Mouse (Mus musculus): ENCODE measurements around the gene Gpr62. TPM values are rescaled to one million over a fixed set of nuclear protein-coding genes. Genes with fewer than 3 reads are reported as not detected.

Gene Gpr62
- total and polyA plus RNA-seq, 3 experiments, result 0.04 to 0.11 TPM; not detected in 1

- DNase-seq (ENCODE audit: extremely low read depth), result no peak
- Histone ChIP-seq H3K9me3 (replicated peaks; ENCODE audit: low read length) (no peaks in the 10 kb centered on the region), H3K79me2 (replicated peaks; ENCODE audit: control insufficient read depth, extremely low read depth, insufficient read depth, poor library complexity, severe bottlenecking) (peaks cover 26% of the 10 kb centered on the region), H3K4me1 (ENCODE audit: control insufficient read depth in 1 of 2, insufficient read depth in 2 of 2) (peaks cover 6 to 38% of the 10 kb centered on the region in 2 experiments; a peak in 3 of 4 replicates), H3K4me3 (replicated peaks in 1 of 3; ENCODE audit: low read depth in 2 of 3, low read length in 2 of 3, poor library complexity in 1 of 3) (no peak overlapping the region), H3K4me2 (ENCODE audit: insufficient read depth, low read depth, poor library complexity, severe bottlenecking) (no peak overlapping the region), H3K36me3 (replicated peaks in 1 of 2; ENCODE audit: control insufficient read depth in 1 of 2, insufficient read depth in 1 of 2, low read length in 1 of 2) (peaks cover 56 to 67% of the 10 kb centered on the region in 2 experiments), H3K27ac (ENCODE audit: insufficient read depth, low read depth) (no peak overlapping the region), H3K27me3 (replicated peaks) (no peaks in the 10 kb centered on the region), H3K9ac (ENCODE audit: insufficient read depth, low read depth) (no peak overlapping the region)
- TF ChIP-seq USF2 (conservative IDR thresholded peaks at IDR 0.05; ENCODE audit: low read depth, low read length) (no peak), ETS1 (conservative IDR thresholded peaks at IDR 0.05; ENCODE audit: low read depth, low read length) (no peak), ZC3H11A (IDR thresholded peaks at IDR 0.05; ENCODE audit: low read depth, low read length) (no peak), MEF2A (IDR thresholded peaks at IDR 0.05; ENCODE audit: borderline replicate concordance, low read depth, low read length) (no peak), E2F4 (IDR thresholded peaks at IDR 0.05; ENCODE audit: insufficient replicate concordance, low read depth, low read length) (no peak), MAX (IDR thresholded peaks at IDR 0.05; ENCODE audit: low read length) (no peak), TBP (conservative IDR thresholded peaks at IDR 0.05; ENCODE audit: low read depth, low read length) (no peak), MAFK (IDR thresholded peaks at IDR 0.05; ENCODE audit: insufficient replicate concordance, low read length) (no peak), SIN3A (IDR thresholded peaks at IDR 0.05; ENCODE audit: low read length) (no peak), JUN (IDR thresholded peaks at IDR 0.05; ENCODE audit: insufficient read depth, low read depth, low read length) (no peak), PAX5 (IDR thresholded peaks at IDR 0.05; ENCODE audit: low read length) (no peak), KAT2A (IDR thresholded peaks at IDR 0.05; ENCODE audit: insufficient replicate concordance, low read length) (no peak), RAD21 (IDR thresholded peaks at IDR 0.05; ENCODE audit: low read depth, low read length) (no peak), CTCF (conservative IDR thresholded peaks at IDR 0.05 in 1 of 2, IDR thresholded peaks at IDR 0.05 in 1 of 2; ENCODE audit: low read depth in 2 of 2, low read length in 2 of 2) (no peak)
- in situ Hi-C loops (cut with MboI; ENCODE audit: low pct_ligation_motif_present, low pct_unique_long_range_greater_than_20kb, low sequenced_read_pairs), result no loop called here
- dilution Hi-C loops (cut with MboI; ENCODE audit: extremely low pct_ligation_motif_present, extremely low pct_unique_long_range_greater_than_20kb, low sequenced_read_pairs), result no loop called here
Measured at GRCm38 (mm10) chr9:106480541-106480940, 14.8 kb upstream of the Gpr62 start.

- Histone ChIP-seq H3K27ac (ENCODE audit: insufficient read depth, low read depth) (no peak overlapping the region), H3K9ac (ENCODE audit: insufficient read depth, low read depth) (peak overlapping the region; percentile 74; the same call in 1 of the 2 replicates), H3K4me1 (ENCODE audit: control insufficient read depth in 1 of 2, insufficient read depth in 2 of 2) (peaks cover 6 to 57% of the 10 kb centered on the region in 2 experiments), H3K4me2 (ENCODE audit: insufficient read depth, low read depth, poor library complexity, severe bottlenecking) (peak overlapping the region; percentile 65), H3K79me2 (replicated peaks; ENCODE audit: control insufficient read depth, extremely low read depth, insufficient read depth, poor library complexity, severe bottlenecking) (peaks cover 26% of the 10 kb centered on the region), H3K36me3 (replicated peaks in 1 of 2; ENCODE audit: control insufficient read depth in 1 of 2, insufficient read depth in 1 of 2, low read length in 1 of 2) (peaks cover 34 to 52% of the 10 kb centered on the region in 2 experiments), H3K27me3 (replicated peaks) (no peaks in the 10 kb centered on the region), H3K9me3 (replicated peaks; ENCODE audit: low read length) (no peaks in the 10 kb centered on the region), H3K4me3 (replicated peaks in 1 of 3; ENCODE audit: low read depth in 2 of 3, low read length in 2 of 3, poor library complexity in 1 of 3) (peak overlapping the region; percentile 77 to 92 (median 91))
- no peak for TF ChIP-seq ZMIZ1 (IDR thresholded peaks at IDR 0.05; ENCODE audit: low read depth, low read length)
- no peak for TF ChIP-seq EP300 (IDR thresholded peaks at IDR 0.05; ENCODE audit: low read length)
- TF ChIP-seq USF2 (conservative IDR thresholded peaks at IDR 0.05; ENCODE audit: low read depth, low read length), result no peak
- TF ChIP-seq JUND (conservative IDR thresholded peaks at IDR 0.05; ENCODE audit: low read depth, low read length), result no peak
- TF ChIP-seq MAFK (IDR thresholded peaks at IDR 0.05; ENCODE audit: insufficient replicate concordance, low read length), result no peak
- no peak for TF ChIP-seq ZNF384 (IDR thresholded peaks at IDR 0.05; ENCODE audit: low read depth, low read length)
- no peak for TF ChIP-seq NELFE (IDR thresholded peaks at IDR 0.05; ENCODE audit: low read depth, low read length)
- TF ChIP-seq MXI1 (IDR thresholded peaks at IDR 0.05; ENCODE audit: low read depth, low read length), result no peak
- DNase-seq (ENCODE audit: extremely low read depth), result no peak
- dilution Hi-C loops (cut with MboI; ENCODE audit: extremely low pct_ligation_motif_present, extremely low pct_unique_long_range_greater_than_20kb, low sequenced_read_pairs) (no loop called here), in situ Hi-C loops (cut with MboI; ENCODE audit: low pct_ligation_motif_present, low pct_unique_long_range_greater_than_20kb, low sequenced_read_pairs) (loop anchor here (5.0 kb wide), 1 partner anchor 41 kb away; the partner anchor contains the start of gene Acy1)
Measured at GRCm38 (mm10) chr9:106478101-106478500, 12.4 kb upstream of the Gpr62 start.

Data from CH12.LX (cell line).